Mouse (Mus musculus) heart, embryonic 13.5 days (tissue): Measurements from ENCODE around the gene Bmp7. TPM values are rescaled to one million over a fixed set of nuclear protein-coding genes. Genes with fewer than 3 reads are reported as not detected.

ENCODE experiments used
- ATAC-seq: fragments of 200-750 bp; cut with Nextera tagmentation; 2 replicates; pipeline ENCODE4 v1.8.0; 2017; ENCODE audit warnings: moderate TSS enrichment; ENCODE audit not compliant: insufficient number of reproducible peaks, low FRiP score, low TSS enrichment; ENCODE audit errors: extremely low read depth
- H3K27ac ChIP-seq: fragments of 300-500 bp; sonication (generic); replicated peaks from 2 replicates; pipeline ENCODE4 v1.5.1; 2015; ENCODE audit warnings: moderate library complexity, mild to moderate bottlenecking, inconsistent platforms
- H3K27me3 ChIP-seq: fragments of 300-500 bp; sonication (generic); replicated peaks from 2 replicates; pipeline ENCODE4 v1.6.1; 2015; ENCODE audit warnings: mild to moderate bottlenecking, inconsistent platforms
- H3K36me3 ChIP-seq: fragments of 300-500 bp; sonication (generic); 2 replicates; pipeline ENCODE4 v1.6.1; 2015; ENCODE audit warnings: mild to moderate bottlenecking, inconsistent platforms
- H3K4me1 ChIP-seq: fragments of 300-500 bp; sonication (generic); 2 replicates; pipeline ENCODE4 v1.6.1; 2015; ENCODE audit warnings: inconsistent platforms
- H3K4me2 ChIP-seq: fragments of 300-500 bp; sonication (generic); 2 replicates; pipeline ENCODE4 v1.6.1; 2015; ENCODE audit warnings: inconsistent platforms, mild to moderate bottlenecking, moderate library complexity
- H3K4me3 ChIP-seq: fragments of 300-500 bp; sonication (generic); 2 replicates; pipeline ENCODE4 v1.5.1; 2015; ENCODE audit warnings: moderate library complexity, mild to moderate bottlenecking, inconsistent platforms
- H3K9ac ChIP-seq: fragments of 300-500 bp; sonication (generic); 2 replicates; pipeline ENCODE4 v1.6.1; 2015; ENCODE audit warnings: inconsistent platforms, mild to moderate bottlenecking, moderate library complexity
- H3K9me3 ChIP-seq: fragments of 300-500 bp; sonication (generic); 2 replicates; pipeline ENCODE4 v1.6.1; 2016; ENCODE audit warnings: inconsistent platforms
- WGBS: fragments of 180-500 bp; shearing (Covaris S2); methylation state at CpG from one replicate; pipeline ENCODE4 v1.1.7; 2015; ENCODE audit warnings: mixed read lengths; 5-methylcytosine and 5-hydroxymethylcytosine counted together
- polyA plus RNA-seq: library from polyadenylated mRNA; unstranded; fragments of >200 nt; fragmentation: Nextera tagmentation; extraction: Ambion mirVana; gene quantifications from 2 replicates; pipeline ENCODE4 v1.2.1, GENCODE M21; 2015

Bmp7 gene
- polyA plus RNA-seq, 1 experiment from 2014 or later: 40.3 TPM

GRCm38 (mm10) chr2:172929905-172930436, 10.2 kb downstream of the Bmp7 start:
- H3K27ac ChIP-seq: peak overlapping the region; percentile 84
- H3K9ac ChIP-seq: peak overlapping the region; percentile 64
- ATAC-seq: no peak

GRCm38 (mm10) chr2:172927643-172928042, 12.5 kb downstream of the Bmp7 start:
- Histone ChIP-seq H3K36me3 (no peaks in the 10 kb centered on the region), H3K9me3 (no peaks in the 10 kb centered on the region), H3K4me3 (no peak overlapping the region), H3K27ac (no peak overlapping the region; the same call in 1 of the 2 replicates), H3K4me2 (no peak overlapping the region), H3K27me3 (no peaks in the 10 kb centered on the region), H3K4me1 (peaks cover 97% of the 10 kb centered on the region), H3K9ac (no peak overlapping the region)
- WGBS: 43% methylated on average over 5 of the region's 5 CpGs
- no peak for ATAC-seq

More at GRCm38 (mm10) chr2:172929905-172930436, 10.2 kb downstream of the Bmp7 start:
- H3K4me2 ChIP-seq: peak overlapping the region; percentile 39
- WGBS: 51% methylated on average over 14 of the region's 14 CpGs
- H3K36me3 ChIP-seq: 0 out of 2 replicates have a peak, but pooled peaks cover 4% of the 10 kb centered on the region
- H3K4me1 ChIP-seq: peaks cover 94% of the 10 kb centered on the region
- H3K4me3 ChIP-seq: no peak overlapping the region
- no peaks in the 10 kb centered on the region for H3K9me3 ChIP-seq
- peaks cover 10% of the 10 kb centered on the region; the same call in 1 of the 2 replicates for H3K27me3 ChIP-seq

DNA sequence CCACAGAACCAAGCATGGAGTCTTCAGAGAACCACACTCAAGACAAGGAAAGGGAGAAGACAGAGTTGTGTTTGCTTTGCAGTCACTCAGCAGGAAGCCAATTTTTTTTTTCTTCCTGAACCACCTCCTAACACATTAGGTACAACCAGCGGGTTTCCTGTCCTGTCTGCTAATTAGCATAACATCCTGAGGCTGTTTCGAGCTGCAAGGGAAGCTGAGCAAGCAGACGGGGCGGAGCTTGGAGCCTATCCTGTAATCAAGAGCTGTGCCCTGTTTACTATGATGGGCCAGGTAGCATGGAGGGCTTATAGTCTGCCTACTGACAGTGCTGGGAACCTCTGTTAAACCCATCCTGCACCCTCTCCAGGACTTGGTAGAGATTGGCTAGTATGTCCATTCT, 13.8 kb downstream of the Bmp7 start:
- Histone ChIP-seq H3K4me3 (no peak overlapping the region), H3K27ac (no peak overlapping the region; the same call in 1 of the 2 replicates), H3K36me3 (no peaks in the 10 kb centered on the region), H3K9me3 (no peaks in the 10 kb centered on the region), H3K4me1 (peaks cover 95% of the 10 kb centered on the region), H3K4me2 (no peak overlapping the region), H3K9ac (no peak overlapping the region), H3K27me3 (no peaks in the 10 kb centered on the region)
- WGBS: 67% methylated on average over 4 of the region's 4 CpGs
- no peak for ATAC-seq

DNA sequence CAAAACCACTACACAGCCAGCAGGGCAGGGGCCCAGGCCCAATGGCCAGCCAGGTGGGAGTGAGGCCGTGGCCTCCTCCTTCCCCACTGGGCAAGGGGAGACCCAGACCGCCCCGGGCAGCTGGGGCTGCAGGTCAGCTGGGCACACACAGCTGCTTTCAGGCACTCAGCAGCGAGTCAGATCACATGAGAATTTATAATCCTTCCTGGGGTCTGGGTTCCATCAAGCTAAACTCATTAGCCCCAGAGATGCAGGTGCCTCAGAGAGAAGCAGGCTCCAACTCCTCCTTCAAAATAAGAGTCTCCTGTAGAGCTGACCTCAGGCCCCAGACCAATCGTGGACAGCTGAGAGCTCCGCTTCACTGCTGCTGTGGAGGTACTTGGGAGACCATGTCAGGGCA, 15.2 kb downstream of the Bmp7 start:
- H3K4me1 ChIP-seq: peaks cover 88% of the 10 kb centered on the region

GRCm38 (mm10) chr2:172923198-172923597, 16.9 kb downstream of the Bmp7 start:
- ATAC-seq: no peak
- H3K4me3 ChIP-seq: no peak overlapping the region
- H3K4me2 ChIP-seq: no peak overlapping the region
- peaks cover 71% of the 10 kb centered on the region for H3K4me1 ChIP-seq
- WGBS: 59% methylated on average over 7 of the region's 7 CpGs
- H3K9me3 ChIP-seq: no peaks in the 10 kb centered on the region
- H3K27me3 ChIP-seq: no peaks in the 10 kb centered on the region
- H3K9ac ChIP-seq: no peak overlapping the region
- H3K36me3 ChIP-seq: no peaks in the 10 kb centered on the region
- peak overlapping the region; percentile 80 for H3K27ac ChIP-seq

More for the DNA sequence above, 15.2 kb downstream of the Bmp7 start:
- Histone ChIP-seq H3K36me3 (no peaks in the 10 kb centered on the region), H3K4me3 (no peak overlapping the region), H3K27me3 (no peaks in the 10 kb centered on the region), H3K9me3 (no peaks in the 10 kb centered on the region), H3K4me2 (peak overlapping the region; percentile 37), H3K9ac (peak overlapping the region; percentile 62), H3K27ac (peak overlapping the region; percentile 80)
- no peak for ATAC-seq
- WGBS: 34% methylated on average over 6 of the region's 6 CpGs

GRCm38 (mm10) chr2:172922597-172922996, 17.5 kb downstream of the Bmp7 start:
- peak overlapping the region; percentile 16; the same call in 1 of the 2 replicates for H3K27ac ChIP-seq
- H3K9me3 ChIP-seq: no peaks in the 10 kb centered on the region
- H3K27me3 ChIP-seq: no peaks in the 10 kb centered on the region
- H3K4me2 ChIP-seq: no peak overlapping the region
- no peak overlapping the region for H3K4me3 ChIP-seq
- no peaks in the 10 kb centered on the region for H3K36me3 ChIP-seq
- ATAC-seq: no peak
- 54% methylated on average over 5 of the region's 5 CpGs for WGBS
- no peak overlapping the region for H3K9ac ChIP-seq
- H3K4me1 ChIP-seq: peaks cover 70% of the 10 kb centered on the region

DNA sequence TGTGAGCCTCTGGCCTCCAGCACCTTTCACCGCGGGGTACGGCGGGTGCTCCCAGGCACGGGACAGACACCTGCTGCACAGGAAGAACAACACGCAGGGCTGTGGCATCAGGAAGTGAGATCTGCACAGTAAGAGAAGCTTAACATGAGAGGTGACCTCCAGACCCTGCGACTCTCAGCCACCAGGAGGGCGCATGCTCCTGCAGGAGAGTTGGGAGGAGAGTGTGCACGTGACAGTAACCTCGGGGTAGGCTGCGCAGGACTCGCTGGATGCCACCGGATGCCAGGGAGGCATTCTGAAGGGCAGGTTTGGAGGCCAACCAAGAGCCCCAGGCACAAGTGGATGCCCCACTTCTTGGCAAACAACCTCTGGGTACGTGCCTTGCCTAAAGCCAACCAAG, 26.1 kb downstream of the Bmp7 start:
- Histone ChIP-seq H3K4me2 (no peak overlapping the region), H3K4me3 (no peak overlapping the region), H3K9ac (no peak overlapping the region), H3K27me3 (no peaks in the 10 kb centered on the region), H3K9me3 (no peaks in the 10 kb centered on the region), H3K4me1 (peaks cover 63% of the 10 kb centered on the region), H3K36me3 (peaks cover 23% of the 10 kb centered on the region), H3K27ac (peak overlapping the region; percentile 28; the same call in 1 of the 2 replicates)
- ATAC-seq: no peak
- 74% methylated on average over 14 of the region's 14 CpGs for WGBS

- no peaks in the 10 kb centered on the region for H3K9me3 ChIP-seq
- H3K27ac ChIP-seq: peak overlapping the region; percentile 78
- H3K36me3 ChIP-seq: peaks cover 23% of the 10 kb centered on the region
- no peak overlapping the region for H3K4me2 ChIP-seq
- no peak for ATAC-seq
- H3K4me1 ChIP-seq: peaks cover 75% of the 10 kb centered on the region
- WGBS: 24% methylated on average over 5 of the region's 5 CpGs
- no peak overlapping the region for H3K4me3 ChIP-seq
- H3K27me3 ChIP-seq: no peaks in the 10 kb centered on the region
- H3K9ac ChIP-seq: peak overlapping the region; percentile 34
Observed at GRCm38 (mm10) chr2:172911715-172912114, 28.4 kb downstream of the Bmp7 start.

DNA sequence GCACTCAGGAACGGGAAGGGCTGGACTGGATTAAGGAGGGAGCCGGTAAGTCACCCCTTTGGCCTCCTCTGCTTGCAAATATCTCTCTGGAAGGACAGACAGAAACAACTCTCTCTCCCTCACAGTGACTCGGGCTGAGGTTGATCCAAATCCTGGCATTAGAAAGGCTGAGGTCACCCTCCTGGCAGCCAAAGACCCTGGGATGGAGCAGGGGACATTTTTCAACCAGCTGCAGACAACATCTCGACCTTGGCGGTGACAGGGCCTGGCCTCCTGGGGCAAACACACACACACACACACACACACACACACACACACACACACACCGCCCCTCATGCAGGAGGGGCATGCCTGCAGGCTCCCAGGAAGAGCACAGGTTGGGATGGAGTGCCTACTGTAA, 29.0 kb downstream of the Bmp7 start:
- no peak overlapping the region for H3K4me3 ChIP-seq
- peaks cover 17% of the 10 kb centered on the region for H3K36me3 ChIP-seq
- peaks cover 80% of the 10 kb centered on the region for H3K4me1 ChIP-seq
- no peak for ATAC-seq
- 55% methylated on average over 6 of the region's 6 CpGs for WGBS
- H3K4me2 ChIP-seq: no peak overlapping the region
- peak overlapping the region; percentile 78 for H3K27ac ChIP-seq
- H3K9me3 ChIP-seq: no peaks in the 10 kb centered on the region
- H3K9ac ChIP-seq: peak overlapping the region; percentile 34
- H3K27me3 ChIP-seq: no peaks in the 10 kb centered on the region

DNA sequence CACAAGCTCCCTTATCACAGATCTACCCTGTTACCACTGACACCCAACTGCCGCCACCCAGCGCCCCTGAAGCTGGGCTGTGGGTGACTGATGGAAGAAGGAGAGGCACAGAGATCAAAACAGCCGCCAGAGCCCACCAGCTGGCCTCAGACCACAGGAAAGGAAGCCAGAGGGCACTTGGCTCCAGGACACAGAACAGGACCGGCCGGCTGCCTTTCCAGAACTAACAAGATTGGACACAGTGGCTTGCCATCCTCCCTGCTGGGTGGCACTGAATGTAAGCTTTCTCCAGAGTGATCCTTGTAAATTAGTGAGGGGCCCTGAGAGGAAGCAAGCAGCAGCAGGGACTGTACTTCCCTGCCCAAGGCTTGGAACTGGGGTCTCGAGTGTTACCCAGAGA, 30.7 kb downstream of the Bmp7 start:
- Histone ChIP-seq H3K9me3 (no peaks in the 10 kb centered on the region), H3K27ac (0 out of 2 replicates have a peak overlapping the region, but pooled peaks have one; percentile 36), H3K4me3 (no peak overlapping the region), H3K27me3 (no peaks in the 10 kb centered on the region), H3K9ac (peak overlapping the region; percentile 25), H3K4me1 (peaks cover 93% of the 10 kb centered on the region), H3K4me2 (no peak overlapping the region), H3K36me3 (peaks cover 11% of the 10 kb centered on the region)
- ATAC-seq: no peak
- 56% methylated on average over 6 of the region's 6 CpGs for WGBS

DNA sequence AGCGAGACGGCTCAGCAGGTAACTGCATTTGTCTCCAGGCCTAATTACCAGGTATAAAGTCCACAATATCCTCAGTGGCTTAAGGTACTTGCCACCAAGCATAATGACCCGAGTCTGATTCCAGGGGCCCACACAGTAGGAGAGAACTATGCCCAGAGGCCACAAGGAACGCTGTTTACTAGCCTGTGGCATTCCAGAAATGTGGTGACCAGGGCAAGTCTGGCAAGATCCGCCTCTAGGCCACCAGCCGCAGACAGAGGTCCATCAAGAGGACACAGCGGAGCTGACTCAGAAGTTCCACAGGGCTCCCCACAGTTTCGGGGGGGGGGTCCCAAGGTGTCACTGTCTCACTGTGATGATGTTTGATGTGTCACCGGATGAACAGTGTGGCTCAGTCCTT, 34.0 kb downstream of the Bmp7 start:
- H3K4me1 ChIP-seq: peaks cover 95% of the 10 kb centered on the region
- H3K27me3 ChIP-seq: no peaks in the 10 kb centered on the region

GRCm38 (mm10) chr2:172905057-172905456, 35.1 kb downstream of the Bmp7 start:
- Histone ChIP-seq H3K9me3 (no peaks in the 10 kb centered on the region), H3K9ac (0 out of 2 replicates have a peak overlapping the region, but pooled peaks have one; percentile 16), H3K4me3 (no peak overlapping the region), H3K27ac (peak overlapping the region; percentile 24), H3K36me3 (no peaks in the 10 kb centered on the region), H3K4me1 (peaks cover 93% of the 10 kb centered on the region), H3K27me3 (no peaks in the 10 kb centered on the region), H3K4me2 (no peak overlapping the region)
- no peak for ATAC-seq
- WGBS: 58% methylated on average over 5 of the region's 5 CpGs

More for the DNA sequence above, 34.0 kb downstream of the Bmp7 start:
- H3K27ac ChIP-seq: peak overlapping the region; percentile 68
- H3K4me3 ChIP-seq: no peak overlapping the region
- H3K4me2 ChIP-seq: no peak overlapping the region
- H3K9ac ChIP-seq: peak overlapping the region; percentile 44
- 52% methylated on average over 9 of the region's 9 CpGs for WGBS
- no peak for ATAC-seq
- H3K9me3 ChIP-seq: no peaks in the 10 kb centered on the region
- H3K36me3 ChIP-seq: 0 out of 2 replicates have a peak, but pooled peaks cover 6% of the 10 kb centered on the region
